Mouse (Mus musculus): ENCODE data around the gene Prkce.
A peak's percentile ranks its signal among the peaks of the same experiment; 100 is the strongest.

Gene Prkce

GRCm38 (mm10) chr17:86302266-86302665 is 134.7 kb downstream of the Prkce start:
- no peak for DNase-seq (ENCODE audit: low read depth)

- DNase-seq (ENCODE audit: low read depth): no peak
These were observed 135.3 kb downstream of the Prkce start for GRCm38 (mm10) chr17:86302861-86303331.

- no peak for DNase-seq (ENCODE audit: low read depth)
These were observed 136.0 kb downstream of the Prkce start for GRCm38 (mm10) chr17:86303401-86304243.

GRCm38 (mm10) chr17:86304923-86305630 is 137.5 kb downstream of the Prkce start:
- no peak for DNase-seq (ENCODE audit: low read depth)

GRCm38 (mm10) chr17:86306161-86306560 is 138.6 kb downstream of the Prkce start:
- no peak for DNase-seq (ENCODE audit: low read depth)

- DNase-seq (ENCODE audit: low read depth): peak; percentile 62
These were observed 146.0 kb downstream of the Prkce start for GRCm38 (mm10) chr17:86313413-86314139.

GRCm38 (mm10) chr17:86315874-86316273 is 148.3 kb downstream of the Prkce start:
- no peak for DNase-seq (ENCODE audit: low read depth)

- DNase-seq (ENCODE audit: low read depth): no peak
These were observed 149.2 kb downstream of the Prkce start for GRCm38 (mm10) chr17:86316771-86317170.

- no peak for DNase-seq (ENCODE audit: low read depth)
These were observed 149.6 kb downstream of the Prkce start for GRCm38 (mm10) chr17:86317197-86317596.

- DNase-seq (ENCODE audit: low read depth): no peak
These were observed 152.5 kb downstream of the Prkce start for GRCm38 (mm10) chr17:86319967-86320602.

- DNase-seq (ENCODE audit: low read depth): peak; percentile 49
These were observed 155.3 kb downstream of the Prkce start for GRCm38 (mm10) chr17:86322840-86323239.

GRCm38 (mm10) chr17:86323310-86323709 is 155.7 kb downstream of the Prkce start:
- DNase-seq (ENCODE audit: low read depth): peak; percentile 34

- DNase-seq (ENCODE audit: low read depth): no peak
These were observed 156.5 kb downstream of the Prkce start for GRCm38 (mm10) chr17:86323909-86324686.

- no peak for DNase-seq (ENCODE audit: low read depth)
These were observed 157.2 kb downstream of the Prkce start for GRCm38 (mm10) chr17:86324756-86325155.

GRCm38 (mm10) chr17:86325317-86325716 is 157.7 kb downstream of the Prkce start:
- no peak for DNase-seq (ENCODE audit: low read depth)

GRCm38 (mm10) chr17:86327958-86328357 is 160.4 kb downstream of the Prkce start:
- no peak for DNase-seq (ENCODE audit: low read depth)

GRCm38 (mm10) chr17:86329273-86330075 is 161.9 kb downstream of the Prkce start:
- no peak for DNase-seq (ENCODE audit: low read depth)

- no peak for DNase-seq (ENCODE audit: low read depth)
These were observed 162.7 kb downstream of the Prkce start for GRCm38 (mm10) chr17:86330076-86330955.

- no peak for DNase-seq (ENCODE audit: low read depth)
These were observed 164.2 kb downstream of the Prkce start for GRCm38 (mm10) chr17:86331835-86332234.

Data from 416B (cell line).